Mouse (Mus musculus) Patski (cell line): ENCODE data around the gene Otulinl. TPM values are rescaled to one million over a fixed set of nuclear protein-coding genes. Genes with fewer than 3 reads are reported as not detected.

Experiments
- ATAC-seq: fragments of 100-300 bp; one replicate; pipeline ENCODE4 v1.8.0; 2021
- CTCF ChIA-PET: fragments of 350-600 bp; sonication (Branson Sonifier 250); formaldehyde crosslinking; loops from one replicate; lab custom pipeline; 2022; ENCODE audit warnings: inconsistent platforms; lab: Charles Lee
- POLR2A ChIA-PET: fragments of 350-600 bp; sonication (Branson Sonifier 250); formaldehyde crosslinking; loops from one replicate; lab custom pipeline; 2022; ENCODE audit warnings: antibody characterized with exemption, inconsistent platforms; lab: Charles Lee
- DNase-seq: peaks from one replicate; pipeline ENCODE4 v3.0.0-alpha.2; 2011; ENCODE audit warnings: low read depth, low spot score
- H3K27me3 ChIP-seq: fragments of 371-371 bp; one replicate; pipeline ENCODE4 v1.5.1; 2021
- CTCF ChIP-seq: fragments of 100-300 bp; IDR thresholded peaks from one replicate; pipeline ENCODE4 v1.5.1; 2021
- in situ Hi-C: fragments of 300-500 bp; cut with MboI; formaldehyde crosslinking; loops from 3 replicates; pipeline ENCODE4 v1.11.1; 2018; ENCODE audit warnings: low pct_unique_long_range_greater_than_20kb, mixed read lengths
- polyA plus RNA-seq: library from polyadenylated mRNA; unstranded; gene quantifications from one replicate; pipeline ENCODE4 v1.2.3, GENCODE M21; 2021

Gene Otulinl
- polyA plus RNA-seq, 1 experiment from 2014 or later: 2.1 TPM

DNA sequence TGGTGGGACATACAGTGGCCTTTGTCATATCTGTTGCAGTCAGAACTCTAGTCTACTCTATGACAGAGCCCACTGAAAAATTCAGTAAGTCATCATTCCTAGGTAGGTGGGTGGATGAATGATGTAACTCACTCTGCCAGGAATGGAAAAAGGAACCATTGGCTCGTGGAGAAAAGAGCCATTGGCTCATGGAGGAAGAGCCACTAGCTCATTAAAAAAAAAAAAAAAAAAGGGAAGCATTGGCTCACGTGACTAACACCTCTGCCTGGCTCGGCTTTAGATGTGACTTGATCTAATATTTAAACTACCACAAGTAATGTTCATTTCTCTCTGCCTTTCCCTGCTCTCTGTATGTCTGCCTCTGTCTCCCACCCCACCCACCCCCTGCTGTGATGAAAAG, 27.1 kb upstream of the Otulinl start:
- no peak for TF ChIP-seq CTCF
- peaks cover 13% of the 10 kb centered on the region for H3K27me3 ChIP-seq
- DNase-seq (no peak), ATAC-seq (no peak)
- CTCF ChIA-PET: no interaction called here
- in situ Hi-C loops: no loop called here
- POLR2A ChIA-PET: no interaction called here

DNA sequence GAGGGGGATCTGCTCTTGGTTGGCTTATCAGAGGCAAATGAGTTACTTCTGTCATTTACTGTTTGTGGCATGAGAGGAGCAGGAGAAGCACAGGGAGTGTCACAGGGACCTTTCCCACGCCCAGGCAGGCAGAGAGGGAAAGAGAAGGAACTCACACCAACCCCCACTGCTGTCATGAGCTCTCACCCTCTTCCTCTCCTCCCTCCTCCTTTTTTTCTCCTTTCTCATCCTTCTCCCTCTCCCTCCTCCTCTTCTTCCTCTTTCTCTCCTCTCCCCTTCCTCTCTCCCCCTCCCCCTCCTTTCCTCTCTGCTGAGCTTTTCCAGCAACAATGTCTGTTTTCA, 21.6 kb upstream of the Otulinl start:
- ATAC-seq: no peak
- DNase-seq: no peak
- peaks cover 18% of the 10 kb centered on the region for H3K27me3 ChIP-seq
- in situ Hi-C loops: no loop called here
- no peak for TF ChIP-seq CTCF
- ChIA-PET CTCF (interaction anchor here (1.4 to 1.8 kb wide), 2 partner anchors 18 to 26 kb away, joined by 3 read pairs; no protein-coding TSS in a partner anchor), POLR2A (no interaction called here)

DNA sequence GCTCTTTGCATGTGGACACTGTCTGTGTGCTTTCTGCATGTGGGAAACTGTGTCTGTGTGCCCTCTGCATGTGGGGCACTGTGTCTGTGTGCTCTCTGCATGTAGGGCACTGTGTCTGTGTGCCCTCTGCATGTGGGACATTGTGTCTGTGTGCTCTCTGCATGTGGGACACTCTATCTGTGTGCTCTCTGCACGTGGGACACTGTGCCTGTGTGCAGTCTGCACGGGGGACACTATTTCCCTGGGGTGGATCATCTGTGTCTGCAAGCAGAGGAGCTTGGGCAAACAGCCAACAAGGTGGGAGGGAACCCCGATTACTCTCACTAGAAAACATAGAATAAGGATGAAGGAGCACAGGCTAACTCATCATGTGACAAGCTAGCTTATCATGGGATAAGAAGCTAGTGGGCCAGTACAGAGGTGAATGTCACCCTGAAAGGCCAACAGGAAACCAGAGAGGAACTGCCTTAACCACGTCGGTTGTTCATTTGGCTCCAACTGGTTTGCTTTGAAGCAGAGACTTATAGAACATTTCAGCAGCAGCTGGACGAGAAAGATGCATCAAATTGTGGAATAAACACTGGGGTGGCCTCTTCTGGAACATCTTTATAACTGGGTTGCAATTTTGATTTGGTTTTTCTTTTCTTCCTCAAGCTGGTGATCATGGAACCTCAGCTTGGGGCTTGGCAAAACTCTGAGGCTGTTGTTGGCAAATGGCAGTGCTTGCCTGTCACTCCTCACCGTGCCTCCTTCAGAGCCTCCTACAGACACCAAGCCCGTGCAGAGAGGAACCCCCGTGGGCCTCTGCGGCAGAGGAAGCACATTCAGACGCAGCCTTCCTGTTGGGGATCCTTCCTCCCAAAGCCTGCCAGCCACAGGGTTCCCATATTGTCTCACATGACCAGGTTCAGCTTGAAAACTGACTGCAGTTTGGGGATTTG, 20.9 kb upstream of the Otulinl start:
- in situ Hi-C loops: no loop called here
- ChIA-PET CTCF (interaction anchor here (1.0 to 1.8 kb wide), 2 partner anchors 17 to 43 kb away, joined by 3 to 6 read pairs; no protein-coding TSS in a partner anchor), POLR2A (no interaction called here)
- no peak for DNase-seq
- peaks cover 20% of the 10 kb centered on the region for H3K27me3 ChIP-seq
- ATAC-seq: no peak
- TF ChIP-seq CTCF: no peak

DNA sequence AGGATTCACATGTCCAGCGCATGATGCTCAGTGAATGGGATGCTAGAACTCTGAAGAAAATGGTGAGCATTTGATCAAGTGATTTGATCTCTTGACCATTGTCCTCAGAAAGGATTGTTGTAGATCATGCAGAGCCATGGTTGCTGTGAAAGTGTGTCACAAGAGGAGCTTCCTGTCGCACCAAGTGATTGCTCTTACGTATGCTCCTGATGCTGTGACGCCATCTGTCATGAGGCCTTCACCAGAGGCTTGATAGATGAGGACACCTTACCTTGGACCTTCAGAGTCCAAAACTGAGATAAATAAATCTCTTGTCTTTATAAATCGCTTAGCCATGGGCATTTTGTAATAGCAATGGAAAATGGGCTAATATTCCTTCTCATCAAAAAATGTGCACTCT, 16.3 kb upstream of the Otulinl start:
- peaks cover 17% of the 10 kb centered on the region for H3K27me3 ChIP-seq
- TF ChIP-seq CTCF: no peak
- CTCF ChIA-PET: no interaction called here
- in situ Hi-C loops: no loop called here
- ATAC-seq (no peak), DNase-seq (no peak)
- POLR2A ChIA-PET: no interaction called here

DNA sequence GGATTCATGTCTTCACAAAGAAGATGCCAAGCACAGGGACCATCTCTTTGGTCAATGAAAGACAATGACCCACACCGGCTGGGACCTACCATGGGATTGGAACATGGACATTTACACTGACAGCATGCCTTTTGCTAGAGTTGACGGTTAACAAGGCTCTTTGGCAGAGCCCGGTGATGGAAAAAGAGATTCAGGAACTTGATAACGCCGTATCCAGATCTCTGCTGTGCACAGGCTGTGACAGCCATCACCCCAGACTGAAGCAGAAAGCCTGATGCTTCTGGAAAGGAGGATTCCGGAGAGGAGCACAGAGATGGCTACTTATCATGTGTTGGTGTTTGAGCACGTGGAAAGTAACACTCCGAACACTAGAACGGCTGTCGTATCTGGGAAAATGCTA, 11.9 kb upstream of the Otulinl start:
- in situ Hi-C loops: no loop called here
- no peak for ATAC-seq
- CTCF ChIA-PET: no interaction called here
- no peak for DNase-seq
- no peak for TF ChIP-seq CTCF
- POLR2A ChIA-PET: no interaction called here
- H3K27me3 ChIP-seq: peaks cover 19% of the 10 kb centered on the region

DNA sequence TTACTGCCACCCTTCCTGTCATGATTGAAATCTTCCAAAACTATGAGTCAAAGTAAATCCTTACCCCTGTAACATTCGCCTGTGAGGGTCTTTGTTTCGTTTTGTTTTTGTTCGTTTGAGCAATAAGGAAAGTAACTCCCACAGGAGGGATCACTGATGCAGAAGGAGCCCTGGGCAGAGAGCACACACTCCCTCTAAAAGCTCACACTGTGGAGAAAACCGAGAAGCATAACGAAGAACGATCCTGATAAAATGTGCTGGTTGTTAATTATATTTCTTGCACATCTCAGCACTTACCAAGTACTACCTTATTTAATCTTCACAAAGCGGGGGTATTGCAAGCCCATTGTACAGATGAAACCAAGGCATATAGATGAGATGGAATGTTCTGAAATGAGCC, 10.8 kb upstream of the Otulinl start:
- TF ChIP-seq CTCF: no peak
- DNase-seq: no peak
- CTCF ChIA-PET: no interaction called here
- no peak for ATAC-seq
- in situ Hi-C loops: no loop called here
- H3K27me3 ChIP-seq: peaks cover 15% of the 10 kb centered on the region
- POLR2A ChIA-PET: interaction anchor here (0.7 kb wide), 1 partner anchor 68 kb away, joined by 4 read pairs; no protein-coding TSS in a partner anchor

DNA sequence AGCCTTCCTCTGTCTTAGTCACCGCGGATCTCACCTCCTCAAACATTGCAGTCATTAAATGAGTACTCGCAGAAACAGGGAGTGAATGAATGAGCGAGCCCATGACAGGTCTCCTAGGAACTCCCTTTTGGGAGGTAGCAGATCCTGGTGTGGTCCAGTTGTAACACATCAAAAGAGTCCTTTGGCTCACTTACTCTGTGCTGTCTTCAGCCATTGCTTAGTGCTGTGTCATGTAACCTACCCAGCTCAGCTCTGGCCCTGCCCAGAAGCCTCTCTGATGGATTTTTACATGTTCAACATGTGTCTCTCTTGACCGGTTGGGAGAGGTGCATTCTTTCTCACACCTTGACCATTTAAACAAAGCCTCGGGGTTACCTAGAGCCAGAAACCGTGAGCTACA, 9.8 kb upstream of the Otulinl start:
- POLR2A ChIA-PET: no interaction called here
- no peak for ATAC-seq
- CTCF ChIA-PET: no interaction called here
- DNase-seq: no peak
- no peak for TF ChIP-seq CTCF
- H3K27me3 ChIP-seq: peaks cover 14% of the 10 kb centered on the region
- in situ Hi-C loops: no loop called here

DNA sequence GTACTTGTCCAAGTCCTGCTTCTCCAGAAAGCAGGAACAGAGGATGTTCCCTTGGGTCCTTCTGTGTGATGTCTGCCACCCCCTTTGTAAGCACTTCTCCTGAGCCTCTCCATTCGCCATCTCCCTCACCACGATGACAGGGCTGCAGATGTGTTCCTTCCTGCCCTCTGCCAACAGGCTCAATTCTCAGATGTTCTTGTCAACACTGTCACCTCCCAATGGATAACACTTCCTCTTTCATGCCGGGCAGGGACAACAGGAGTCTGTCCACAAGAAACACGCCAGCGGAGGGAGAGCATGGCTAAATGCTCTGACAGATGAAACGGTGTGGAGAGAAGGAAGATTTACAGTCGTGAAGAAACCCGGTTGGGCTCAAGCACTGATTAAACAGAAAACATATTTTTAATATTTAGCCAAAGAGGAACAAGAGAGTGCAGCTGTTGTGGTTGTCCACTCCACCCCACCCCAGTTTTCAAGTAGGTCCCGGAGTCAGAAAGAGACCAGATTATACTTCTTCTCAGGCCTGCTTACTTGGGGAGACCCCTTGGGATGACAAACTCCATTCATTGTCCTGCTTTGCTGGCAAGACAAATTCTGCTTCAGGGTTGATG, 6.8 kb upstream of the Otulinl start:
- CTCF ChIA-PET: interaction anchor here (0.7 to 1.0 kb wide), 2 partner anchors 10 to 59 kb away, joined by 3 read pairs; no protein-coding TSS in a partner anchor
- POLR2A ChIA-PET: no interaction called here

DNA sequence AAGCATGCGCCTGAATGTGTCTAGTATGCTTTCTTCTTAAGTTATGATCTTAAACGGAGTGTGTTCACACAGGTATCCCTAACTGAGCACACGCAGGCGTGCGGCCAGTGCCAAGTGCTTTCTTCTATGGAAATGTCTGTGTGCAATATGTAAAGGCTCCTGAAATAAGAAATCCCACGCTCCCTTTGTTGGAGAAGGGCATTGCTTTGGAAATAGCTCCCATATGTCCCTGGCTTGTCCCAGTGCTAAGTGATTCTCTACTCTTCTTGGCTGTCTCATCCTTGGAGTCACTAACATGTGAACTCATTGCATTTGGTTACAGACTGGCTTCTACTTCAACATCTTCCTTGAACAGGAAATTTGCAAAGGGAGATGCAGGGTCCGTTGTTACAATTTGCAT, 3.4 kb upstream of the Otulinl start:
- POLR2A ChIA-PET: no interaction called here
- TF ChIP-seq CTCF: no peak
- CTCF ChIA-PET: interaction anchor here (1.0 to 1.4 kb wide), 2 partner anchors 17 to 18 kb away, joined by 3 to 4 read pairs; no protein-coding TSS in a partner anchor
- ATAC-seq: no peak
- DNase-seq: no peak
- H3K27me3 ChIP-seq: peaks cover 5% of the 10 kb centered on the region
- in situ Hi-C loops: no loop called here

More for the DNA sequence above, 6.8 kb upstream of the Otulinl start:
- H3K27me3 ChIP-seq: peaks cover 3% of the 10 kb centered on the region
- no peak for TF ChIP-seq CTCF
- ATAC-seq: no peak
- in situ Hi-C loops: no loop called here
- DNase-seq: no peak

DNA sequence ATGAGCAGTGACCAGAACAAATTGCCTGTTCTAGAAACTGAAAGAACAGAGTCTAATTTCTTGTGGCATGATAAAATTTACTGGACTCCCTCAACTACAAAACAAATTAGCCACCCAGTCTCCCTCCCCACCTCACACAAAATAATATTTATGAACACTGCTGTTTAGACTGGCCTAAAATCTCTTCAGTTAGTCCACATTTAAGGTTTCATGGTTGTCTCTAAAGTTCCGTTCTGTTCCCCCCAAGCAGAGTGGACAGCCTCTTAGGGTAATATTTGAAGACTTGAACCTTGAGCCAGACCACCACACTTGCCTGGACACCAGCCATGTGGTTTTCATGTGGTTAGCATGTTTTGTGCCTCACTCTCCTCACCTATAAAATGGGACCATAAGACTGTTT, 1.8 kb upstream of the Otulinl start:
- POLR2A ChIA-PET: no interaction called here
- in situ Hi-C loops: no loop called here
- TF ChIP-seq CTCF: no peak
- no peak for DNase-seq
- peaks cover 5% of the 10 kb centered on the region for H3K27me3 ChIP-seq
- CTCF ChIA-PET: no interaction called here
- no peak for ATAC-seq

DNA sequence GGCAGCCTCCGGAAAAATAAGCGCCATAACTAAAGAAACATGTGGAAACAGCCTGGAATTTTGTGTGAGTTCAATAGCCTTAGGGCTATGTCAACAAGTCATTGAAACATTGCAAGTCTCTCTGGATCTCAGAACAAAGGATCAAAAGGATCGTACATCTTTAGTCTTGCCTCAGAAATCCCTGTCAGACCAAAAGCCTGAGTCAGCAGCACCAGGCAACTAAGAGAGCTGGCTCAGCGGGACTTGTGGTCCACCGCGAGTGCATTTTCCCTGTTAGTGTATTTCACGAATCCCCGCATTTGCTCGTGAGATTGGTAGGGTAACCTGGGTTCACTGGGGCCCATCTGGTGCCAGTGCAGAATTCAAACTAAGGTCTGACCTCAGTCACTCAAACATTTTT, 1.2 kb upstream of the Otulinl start:
- in situ Hi-C loops: no loop called here
- TF ChIP-seq CTCF: no peak
- ChIA-PET CTCF (no interaction called here), POLR2A (no interaction called here)
- peak; percentile 6 for DNase-seq
- peaks cover 8% of the 10 kb centered on the region for H3K27me3 ChIP-seq
- no peak for ATAC-seq
